Mouse (Mus musculus) cerebellum, adult 9-11 months (tissue): Measurements from ENCODE around the gene Pigb.
A peak's percentile ranks its signal among the peaks of the same experiment; 100 is the strongest.
"Not testable (repeated sequence)": the region's sequence is repeated elsewhere in the genome, so short reads cannot be mapped to it uniquely, and the experiment has no call there.

ENCODE experiments used
- DNase-seq: peaks from one replicate; pipeline ENCODE4 v3.0.0; 2022

Gene Pigb

DNA sequence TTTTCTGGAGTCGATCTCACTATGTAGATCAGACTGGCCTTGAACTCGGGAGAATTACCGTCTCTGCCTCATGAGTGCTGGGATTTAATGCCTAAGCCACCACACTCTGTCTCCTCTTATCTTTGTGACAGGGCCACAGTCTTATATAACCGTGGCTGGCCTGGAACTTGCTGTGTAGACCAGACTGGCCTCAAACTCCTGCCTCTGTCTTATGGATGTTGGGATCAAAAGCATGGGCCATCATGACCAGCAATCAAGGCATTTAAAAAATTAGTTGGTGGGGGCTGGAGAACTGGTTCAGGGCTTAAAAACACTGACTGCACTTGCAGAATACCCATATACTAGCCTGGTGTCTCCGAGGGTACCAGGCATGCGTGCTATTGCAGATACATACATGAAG lies at the start of gene Pigb:
Pigb (minus strand) TSS at position 299 of the 400 bp plus-strand sequence.
- no peak for DNase-seq

DNA sequence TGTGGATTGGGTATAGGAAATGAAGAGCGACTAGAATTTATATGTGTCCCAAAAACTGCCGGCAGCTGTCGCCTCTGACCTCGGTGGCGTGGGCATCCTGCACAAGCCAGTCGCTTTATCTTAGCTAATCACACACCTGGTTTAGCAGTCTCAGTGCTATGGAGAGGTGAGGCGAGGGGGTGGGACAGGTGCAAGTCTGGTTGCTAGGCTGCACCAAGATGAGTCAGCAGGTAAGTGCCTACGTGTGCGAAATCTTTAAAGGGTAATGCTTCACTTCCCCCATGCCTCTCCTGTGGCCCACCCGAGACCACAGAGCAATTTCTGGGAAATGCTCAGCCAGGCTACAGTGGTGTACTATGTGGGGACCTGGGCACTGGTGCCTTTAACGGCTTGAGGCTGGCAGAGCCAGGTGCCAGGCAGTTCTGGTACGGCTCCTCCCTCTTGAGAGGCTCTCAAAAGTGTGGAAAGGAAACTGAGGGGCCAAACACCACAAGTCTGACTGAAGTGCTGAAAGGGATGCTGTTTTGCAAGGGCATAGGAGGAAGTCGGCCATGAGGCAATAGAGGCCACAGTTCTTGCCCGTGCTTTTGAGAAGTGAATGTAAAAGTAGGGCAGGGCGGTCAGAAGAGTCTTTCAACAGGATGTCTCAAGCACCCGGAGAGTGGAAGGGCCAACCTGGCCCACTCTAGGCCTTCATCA lies 49.2 kb upstream of the Pigb start:
- DNase-seq = no peak

DNA sequence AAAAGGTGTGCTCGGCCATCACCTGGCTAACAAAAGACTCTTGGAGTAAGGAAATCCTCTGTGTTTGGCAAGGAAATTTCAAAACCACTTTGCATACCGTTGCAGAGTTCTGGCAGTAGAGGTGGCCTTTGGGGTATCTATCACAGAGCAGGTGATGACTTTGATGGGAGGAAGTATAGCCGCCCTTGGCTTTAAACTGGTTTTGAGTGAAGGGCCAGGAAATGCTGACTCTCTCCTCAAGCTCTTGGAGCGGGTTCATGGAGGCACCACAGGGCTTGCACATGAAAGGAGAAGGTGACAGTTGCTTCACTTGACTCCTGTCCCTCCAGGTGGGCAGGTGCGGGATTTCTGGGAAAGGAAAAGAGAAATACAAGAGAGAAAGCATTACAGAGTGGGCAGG lies 47.4 kb upstream of the Pigb start:
- DNase-seq = no peak

DNA sequence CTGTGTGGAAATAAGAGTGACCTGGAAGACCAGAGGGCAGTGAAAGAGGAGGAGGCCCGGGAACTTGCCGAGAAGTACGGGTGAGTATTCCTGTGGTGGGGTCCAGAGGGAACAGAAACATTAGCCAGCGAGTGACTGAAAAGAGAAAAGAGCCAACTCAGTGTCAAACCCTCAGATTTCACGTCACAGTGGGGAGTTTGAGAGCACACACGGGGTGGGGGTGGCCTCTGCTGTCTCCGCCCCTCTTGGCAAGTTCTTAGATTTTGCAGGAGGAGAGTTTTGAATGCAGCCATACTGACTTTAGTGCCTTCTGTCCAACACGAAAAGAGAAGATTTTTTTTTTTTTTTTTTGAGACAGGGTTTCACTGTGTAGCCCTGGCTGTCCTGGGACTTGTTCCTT lies 46.9 kb upstream of the Pigb start:
- DNase-seq = no peak

DNA sequence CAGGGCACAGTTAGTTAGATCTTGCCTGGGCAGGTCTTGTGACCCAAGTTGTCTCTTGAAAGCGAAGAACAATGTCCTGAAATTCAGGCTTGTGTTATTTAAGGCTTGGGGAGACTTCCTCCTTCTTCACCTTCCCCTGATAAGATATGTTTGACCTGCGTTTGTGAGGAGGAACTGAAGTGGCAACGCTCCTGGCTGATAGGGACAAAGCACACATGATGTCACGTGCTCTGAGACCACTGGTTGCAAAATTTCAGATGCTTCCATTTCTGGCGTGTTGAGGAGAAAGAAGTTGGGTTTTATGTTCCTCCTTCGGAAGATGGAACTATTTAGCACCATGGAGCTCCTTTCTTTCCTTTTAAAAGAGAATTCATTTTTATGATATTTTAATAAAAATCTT lies 45.7 kb upstream of the Pigb start:
- no peak for DNase-seq

DNA sequence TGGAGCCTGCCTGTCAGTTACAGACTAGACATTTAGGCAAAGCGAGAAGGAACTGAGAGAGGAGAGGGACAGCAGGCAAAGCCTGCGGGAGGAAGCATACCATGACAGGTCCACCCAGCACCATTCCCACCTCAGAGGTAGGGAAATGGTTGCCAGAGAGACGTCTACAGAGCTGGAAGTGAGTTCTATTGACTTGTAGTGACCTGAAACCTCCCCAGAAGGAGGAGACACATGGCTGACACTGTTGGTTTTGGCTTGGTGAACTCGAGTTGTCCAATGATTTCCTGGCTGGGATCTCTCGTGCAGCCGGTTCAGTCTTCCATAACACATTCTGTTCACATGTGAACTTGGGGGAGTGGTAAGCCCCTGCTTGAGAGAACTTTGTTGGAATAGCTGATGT lies 43.8 kb upstream of the Pigb start:
- DNase-seq = no peak

DNA sequence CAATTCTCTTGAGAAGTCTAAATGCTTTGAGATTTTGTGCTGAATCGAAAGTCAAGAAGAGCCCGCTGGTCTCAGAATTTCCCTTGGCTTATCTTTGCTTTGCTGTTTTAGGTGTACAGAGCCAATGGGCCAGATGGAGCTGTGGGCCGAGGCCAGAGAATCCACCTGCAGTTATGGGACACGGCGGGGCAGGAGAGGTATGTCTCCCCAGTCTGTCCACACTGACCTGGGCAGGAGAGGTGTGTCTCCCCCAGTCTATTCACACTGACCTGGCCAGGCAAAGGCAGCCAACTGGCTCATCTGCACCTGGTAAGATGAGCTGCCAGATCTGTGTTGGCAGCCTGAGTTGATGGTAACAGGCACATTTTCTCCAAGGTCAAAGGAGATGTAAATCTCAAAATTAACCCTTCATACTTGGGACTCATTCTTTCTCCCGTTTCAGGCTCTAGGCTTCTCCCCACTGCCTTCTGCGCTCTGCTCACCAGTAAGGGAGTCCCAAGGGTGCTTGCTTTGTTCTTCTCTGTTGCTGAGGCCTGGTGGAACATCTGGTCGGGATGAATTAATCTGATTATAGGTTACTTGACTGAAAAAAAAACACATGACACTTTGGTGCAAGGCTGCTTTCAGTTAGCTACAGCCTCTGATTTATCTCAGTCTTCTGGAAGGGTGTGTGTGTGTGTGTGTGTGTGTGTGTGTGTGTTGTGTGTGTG lies 42.3 kb upstream of the Pigb start:
- peak; percentile 95 for DNase-seq

DNA sequence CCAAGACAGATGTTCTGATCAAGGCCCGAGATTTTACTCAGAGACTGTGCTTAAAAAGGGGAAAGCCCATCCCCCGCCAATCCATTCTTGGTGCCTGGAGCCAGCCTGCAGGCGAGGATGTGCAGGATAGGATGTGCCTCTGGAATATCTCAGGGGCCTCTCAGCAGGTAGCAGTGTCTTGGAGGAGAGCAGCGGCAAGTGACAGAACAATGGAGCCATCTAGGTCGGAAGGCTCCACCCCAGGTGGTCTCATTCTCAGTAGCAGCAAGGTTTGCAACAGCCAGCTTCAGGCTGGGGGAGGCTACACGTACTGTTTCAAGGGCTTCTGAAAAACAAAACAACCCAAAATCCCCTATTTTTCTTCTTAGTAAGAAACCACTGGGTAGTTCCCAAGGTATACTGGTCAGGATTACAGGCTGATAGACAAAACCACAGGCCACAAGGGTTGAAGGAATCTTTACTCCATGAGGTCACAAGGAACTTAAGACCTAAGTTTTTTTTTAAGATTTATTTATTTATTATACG lies 39.7 kb upstream of the Pigb start:
- DNase-seq = no peak

DNA sequence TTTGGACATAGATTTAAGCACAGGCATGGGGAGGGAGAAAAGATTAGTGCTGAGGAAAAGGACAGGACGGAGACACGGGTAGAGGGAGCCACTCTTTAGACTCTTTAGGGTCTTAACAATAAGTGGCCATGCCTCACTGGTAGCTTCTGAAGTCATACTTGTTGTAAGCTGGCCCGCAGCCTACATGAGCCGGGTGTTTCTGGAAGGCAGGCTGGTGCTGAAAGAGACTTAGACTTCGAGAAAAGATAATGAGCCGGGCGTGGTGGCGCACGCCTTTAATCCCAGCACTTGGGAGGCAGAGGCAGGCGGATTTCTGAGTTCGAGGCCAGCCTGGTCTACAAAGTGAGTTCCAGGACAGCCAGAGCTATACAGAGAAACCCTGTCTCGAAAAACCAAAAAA lies 39.2 kb upstream of the Pigb start:
- DNase-seq = not testable (repeated sequence)

DNA sequence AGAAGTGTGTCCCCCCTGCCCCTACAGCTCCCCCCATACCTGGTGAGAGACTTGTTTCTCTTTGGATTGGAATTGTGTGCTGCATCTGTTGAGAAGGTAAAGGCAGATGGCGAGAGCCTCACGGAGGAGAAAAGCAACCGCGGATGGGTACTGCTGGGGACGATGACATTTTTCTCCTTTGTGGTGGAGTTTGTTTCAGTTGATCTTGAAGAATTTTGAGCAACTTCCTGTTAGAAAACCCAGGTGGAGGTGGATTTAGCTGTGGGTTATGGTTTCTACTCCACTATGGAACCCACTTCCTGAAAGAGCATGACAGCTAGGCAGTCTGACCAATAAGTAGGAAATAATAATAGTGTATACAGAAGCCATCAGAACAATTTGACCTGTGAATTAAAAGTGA lies 33.0 kb upstream of the Pigb start:
- DNase-seq = no peak

DNA sequence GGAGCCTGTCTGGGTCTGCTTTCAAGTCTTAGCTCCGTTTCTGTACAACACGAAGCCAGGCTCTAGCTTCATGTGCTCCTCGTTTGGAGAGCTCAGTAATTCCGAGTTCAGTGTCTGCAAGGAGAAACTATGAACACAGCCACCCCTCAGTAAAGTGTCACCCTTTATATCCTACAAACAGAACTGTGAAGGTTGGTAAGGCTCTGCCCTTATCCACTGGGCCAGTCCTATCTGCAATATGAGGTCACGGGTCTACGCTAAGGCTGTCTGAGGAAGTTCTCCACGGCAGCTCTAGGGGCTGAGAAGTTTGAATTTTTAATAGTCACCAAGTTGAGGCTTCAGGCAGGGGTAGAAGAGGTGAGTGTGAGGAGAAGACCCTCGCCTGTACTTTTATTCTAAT lies 32.2 kb upstream of the Pigb start:
- DNase-seq = no peak

DNA sequence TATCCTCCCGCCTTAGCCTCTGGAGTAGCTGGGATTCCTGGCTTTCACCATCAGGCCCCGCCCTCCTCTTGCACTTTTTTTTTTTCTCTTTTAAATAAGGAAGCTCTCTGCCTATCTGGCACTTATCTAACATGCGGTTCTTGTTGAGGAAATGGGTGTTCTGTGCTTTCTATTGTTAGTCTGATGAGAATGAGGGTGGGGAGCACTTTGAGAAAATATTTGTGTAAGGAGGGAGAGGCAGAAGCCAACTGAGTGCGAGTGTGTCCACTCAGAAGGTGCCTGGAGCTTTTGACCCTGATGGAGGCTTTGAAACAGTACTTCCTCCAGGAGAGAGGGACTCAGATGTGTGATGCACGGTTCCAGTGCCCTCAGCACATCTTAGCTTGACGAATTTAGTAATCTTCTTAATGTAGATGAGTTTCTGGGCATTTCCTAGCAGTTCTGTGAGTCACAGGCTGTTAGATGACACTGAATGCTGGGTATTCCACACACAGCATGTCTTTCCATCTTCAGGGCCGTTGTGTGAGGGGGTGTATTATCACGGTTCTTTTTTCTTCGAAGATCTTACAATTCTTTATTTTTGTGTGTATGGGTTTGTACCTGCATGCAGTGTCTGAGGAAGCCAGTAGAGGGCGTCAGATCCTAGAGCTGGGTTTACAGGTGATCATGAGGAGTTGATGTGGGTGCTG lies 30.9 kb upstream of the Pigb start:
- no peak for DNase-seq

DNA sequence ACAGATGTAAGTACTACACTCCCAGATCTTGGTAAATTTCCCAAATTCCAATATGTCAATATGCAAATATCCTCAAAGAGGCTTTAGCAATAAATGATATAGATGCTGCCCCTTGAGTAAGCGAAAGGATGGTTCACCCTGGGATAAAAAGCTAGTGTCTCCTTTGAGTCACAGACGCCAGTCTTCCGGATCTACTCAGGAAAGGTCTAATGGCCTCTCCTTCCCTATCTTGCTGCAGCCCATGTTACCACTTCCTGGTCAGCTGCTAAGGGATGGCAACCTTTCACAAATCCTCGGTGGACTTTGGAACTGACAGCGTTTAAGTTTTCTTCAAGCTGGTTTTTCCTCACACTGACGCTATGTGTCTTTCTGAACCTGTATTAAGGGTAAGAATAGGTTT lies 28.5 kb upstream of the Pigb start:
- no peak for DNase-seq

DNA sequence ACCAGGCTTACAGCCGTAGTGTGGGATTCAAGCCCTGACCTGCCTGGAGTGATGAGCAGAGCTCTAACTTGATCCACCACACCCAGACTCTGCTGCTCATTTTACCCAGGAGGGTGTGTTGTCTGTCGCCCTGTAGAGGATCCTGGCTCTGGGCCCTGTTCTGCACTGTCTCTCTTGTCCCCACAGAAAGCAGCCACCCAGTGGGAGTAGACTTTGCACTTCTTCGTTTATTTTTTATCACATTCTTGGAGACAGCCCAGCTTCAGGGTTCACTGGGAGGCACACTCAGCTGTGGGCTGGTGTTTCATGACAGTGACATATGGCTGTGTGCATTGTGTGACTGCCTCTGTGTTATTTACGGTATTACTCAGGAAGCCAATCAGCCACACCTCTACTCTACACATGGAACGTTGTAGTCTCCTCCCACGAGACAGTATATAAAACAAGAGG lies 28.1 kb upstream of the Pigb start:
- no peak for DNase-seq

DNA sequence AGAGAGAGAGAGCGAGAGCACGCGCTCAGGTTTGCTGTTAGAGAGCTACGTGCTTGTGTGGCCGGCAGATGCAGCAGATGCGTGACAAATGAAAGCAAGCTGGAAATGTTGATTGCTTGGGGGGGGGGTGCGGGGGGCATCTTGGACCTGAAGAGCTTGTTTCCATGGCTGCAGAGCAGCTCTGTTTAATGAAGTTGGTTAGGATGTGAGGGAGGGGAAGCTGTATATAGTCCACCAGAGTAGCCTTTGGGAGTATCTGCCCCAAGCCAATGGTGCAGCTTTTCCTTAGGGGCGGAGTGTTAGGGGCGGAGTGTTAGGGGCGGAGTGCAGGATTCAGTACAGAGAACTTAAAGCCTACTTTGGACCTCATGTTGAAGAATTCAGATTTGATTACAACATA lies 26.9 kb upstream of the Pigb start:
- no peak for DNase-seq

DNA sequence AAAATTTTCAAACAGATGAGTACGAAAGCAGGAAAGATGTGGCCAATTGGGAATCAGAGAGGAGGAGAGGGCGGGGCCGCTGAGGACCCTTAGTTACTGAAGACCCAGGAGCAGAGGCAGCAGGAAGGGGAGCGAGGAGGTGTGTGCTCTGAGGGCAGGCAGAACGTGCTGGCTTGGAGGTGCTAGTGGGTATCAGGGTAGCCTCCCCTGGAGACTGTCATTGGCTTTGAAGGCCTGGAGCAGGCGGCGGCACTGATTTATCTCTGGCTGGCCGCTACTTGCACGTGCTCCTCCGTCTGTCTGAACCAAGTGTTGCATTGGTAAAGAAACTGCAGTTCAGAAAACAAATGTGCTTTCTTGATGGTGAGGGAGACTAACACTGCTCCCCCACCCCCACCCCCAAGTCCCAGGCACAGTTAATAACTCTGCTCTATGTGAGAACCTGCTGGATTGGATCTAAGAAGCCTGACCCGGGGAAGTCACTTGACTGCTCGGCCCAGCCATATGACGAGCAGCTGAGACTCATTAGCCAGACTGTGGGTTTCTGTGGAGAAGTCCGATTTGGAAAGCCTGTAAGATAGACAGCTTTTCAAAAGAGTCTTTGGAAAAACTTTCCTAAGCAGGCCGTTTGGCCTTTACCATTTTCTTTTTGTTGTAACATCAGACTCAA lies 23.6 kb upstream of the Pigb start:
- DNase-seq = no peak

DNA sequence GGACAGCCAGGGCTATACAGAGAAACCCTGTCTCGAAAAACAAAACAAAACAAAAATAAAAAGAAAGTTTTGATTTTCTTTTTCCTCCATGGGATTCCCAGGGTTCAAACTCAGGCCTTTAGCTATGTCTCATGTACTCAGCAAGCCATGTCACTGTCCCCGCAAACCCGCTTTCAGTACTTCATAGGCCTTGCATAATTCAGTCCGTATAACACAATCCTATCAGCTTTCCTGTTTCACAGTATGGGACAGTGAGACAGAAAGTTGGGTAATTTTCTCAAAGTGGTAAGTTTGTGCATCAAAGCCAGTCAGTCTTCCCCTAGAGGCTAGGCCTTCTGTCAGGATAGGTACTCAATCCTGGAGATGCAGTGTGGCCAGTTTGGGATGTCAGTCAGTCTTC lies 19.0 kb upstream of the Pigb start:
- DNase-seq = no peak

DNA sequence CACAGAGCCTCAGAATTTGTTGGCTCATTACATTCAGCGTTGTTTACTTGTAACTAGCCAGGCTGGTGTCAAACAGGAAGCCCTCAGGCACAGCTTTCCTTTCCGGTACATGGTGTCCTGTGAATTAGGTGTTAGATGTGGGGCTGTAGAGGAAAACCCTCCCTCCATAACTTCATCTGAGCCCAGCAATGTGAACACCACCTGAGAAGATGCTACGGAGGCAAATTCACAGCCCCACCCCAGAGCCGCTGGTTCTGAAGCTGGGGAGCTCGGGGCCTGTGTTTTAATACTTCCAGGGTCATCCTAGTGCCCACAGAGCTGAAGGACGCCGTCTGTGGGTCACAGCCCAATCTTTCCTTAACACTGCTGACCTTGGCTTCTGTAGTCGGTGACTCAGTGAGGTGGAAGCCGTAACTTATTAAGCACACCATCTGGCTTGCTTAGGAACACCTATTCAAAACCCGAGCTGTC lies 15.3 kb upstream of the Pigb start:
- DNase-seq = no peak

DNA sequence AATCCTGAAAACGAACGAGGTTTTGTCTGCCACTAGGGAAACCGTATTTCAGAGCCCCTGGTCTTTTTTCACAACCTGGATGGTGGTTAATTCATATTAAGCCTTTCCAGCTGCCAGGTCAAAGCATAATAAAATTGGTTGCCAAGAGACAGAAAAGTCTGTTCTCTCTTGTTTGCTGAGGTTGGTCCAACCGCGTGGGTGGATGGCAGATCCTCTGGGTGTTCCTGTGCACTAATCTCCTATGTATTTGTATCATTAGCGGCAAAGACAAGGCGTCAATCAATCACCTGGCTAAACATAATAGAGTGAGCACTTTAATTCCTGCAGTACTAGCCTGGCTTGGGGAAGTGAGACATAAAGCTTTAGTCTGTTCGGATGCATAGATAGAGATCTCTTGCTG lies 10.4 kb upstream of the Pigb start:
- DNase-seq = no peak

DNA sequence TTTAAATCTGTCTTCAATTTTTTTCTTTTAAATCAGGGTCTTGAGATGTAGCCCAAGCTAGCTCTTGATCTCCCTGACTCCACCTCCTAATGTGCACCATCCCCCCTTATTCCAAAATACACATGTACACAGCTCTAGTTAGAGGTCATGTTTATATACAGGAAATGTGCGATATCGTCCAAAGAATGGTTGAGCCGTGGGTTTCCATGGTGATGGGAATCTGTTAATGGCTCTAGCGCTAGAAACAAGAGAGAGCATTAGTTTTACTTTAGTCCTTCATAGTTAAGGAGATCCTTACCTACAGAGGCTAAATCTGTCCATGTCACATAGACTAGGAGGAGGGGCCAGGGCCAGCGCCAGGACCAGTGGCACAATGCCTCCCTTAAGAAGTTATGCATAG lies 9.7 kb upstream of the Pigb start:
- no peak for DNase-seq

DNA sequence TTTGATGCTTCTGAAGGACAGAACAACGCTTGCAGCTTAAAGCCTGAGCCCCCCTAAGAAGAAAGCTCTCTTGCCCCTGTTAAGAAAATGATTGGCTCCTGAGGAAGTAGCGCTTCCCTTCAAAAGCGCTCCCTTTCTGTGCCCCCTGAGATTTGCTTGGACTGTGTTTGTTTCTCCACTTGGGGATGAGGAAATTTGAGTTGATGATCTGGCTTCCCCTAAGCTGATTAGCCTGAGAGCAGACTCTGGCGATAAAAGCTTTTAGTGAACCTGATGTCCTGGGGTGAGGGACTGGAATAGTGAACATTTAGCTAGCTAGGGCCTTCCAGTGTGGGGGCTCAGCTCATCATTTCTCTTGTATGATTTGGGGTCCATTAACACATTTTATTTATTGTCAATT lies 8.7 kb upstream of the Pigb start:
- no peak for DNase-seq

DNA sequence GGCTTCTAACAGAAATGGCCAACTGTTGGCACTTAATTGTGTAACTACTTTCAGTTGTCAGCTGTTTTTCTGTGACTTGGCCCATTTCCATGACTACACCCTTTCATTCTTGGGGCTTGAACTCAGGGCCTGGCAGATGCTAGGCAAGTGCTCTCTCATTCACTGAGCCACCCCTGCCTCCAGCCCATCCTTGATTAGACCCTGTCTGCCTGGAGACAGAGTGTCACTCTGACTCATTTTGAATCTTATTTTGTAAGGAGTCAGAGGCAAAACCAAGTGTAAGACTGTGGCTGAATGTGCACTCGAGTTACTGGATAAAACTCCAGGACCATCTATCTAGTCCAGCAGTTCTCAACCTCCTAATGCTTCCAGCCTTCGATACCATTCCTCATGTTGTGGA lies 7.7 kb upstream of the Pigb start:
- no peak for DNase-seq

DNA sequence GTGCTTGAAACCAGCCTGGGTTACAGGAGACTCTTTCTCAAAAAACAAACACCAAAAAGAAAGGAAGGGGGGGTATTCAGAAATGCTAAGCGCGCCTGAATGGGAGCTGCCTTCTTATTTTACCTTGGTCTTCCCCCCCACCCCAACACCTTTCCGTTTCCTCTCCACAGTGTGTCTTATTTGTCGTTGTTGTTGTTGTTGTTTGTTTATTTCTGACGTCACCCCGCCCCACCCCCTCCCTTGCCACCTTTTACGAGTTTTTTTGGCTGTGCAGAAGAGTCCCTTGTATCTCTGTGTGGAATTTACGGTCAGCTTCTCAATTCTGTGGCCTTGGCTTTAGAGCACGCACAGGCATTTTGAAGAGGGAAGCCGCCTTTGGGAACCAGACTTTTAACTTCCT lies 5.5 kb upstream of the Pigb start:
- no peak for DNase-seq
